Mouse (Mus musculus) cerebellum, postnatal 25 days (tissue): ENCODE measurements around the gene Tlr8.
"Not testable (repeated sequence)": the region's sequence is repeated elsewhere in the genome, so short reads cannot be mapped to it uniquely, and the experiment has no call there.

ENCODE experiments used
- DNase-seq, 2 experiments: peaks; one replicate each; pipeline ENCODE4 v3.0.0; 2021; ENCODE audit warnings: mixed read lengths in 2 of 2

Gene Tlr8

DNA sequence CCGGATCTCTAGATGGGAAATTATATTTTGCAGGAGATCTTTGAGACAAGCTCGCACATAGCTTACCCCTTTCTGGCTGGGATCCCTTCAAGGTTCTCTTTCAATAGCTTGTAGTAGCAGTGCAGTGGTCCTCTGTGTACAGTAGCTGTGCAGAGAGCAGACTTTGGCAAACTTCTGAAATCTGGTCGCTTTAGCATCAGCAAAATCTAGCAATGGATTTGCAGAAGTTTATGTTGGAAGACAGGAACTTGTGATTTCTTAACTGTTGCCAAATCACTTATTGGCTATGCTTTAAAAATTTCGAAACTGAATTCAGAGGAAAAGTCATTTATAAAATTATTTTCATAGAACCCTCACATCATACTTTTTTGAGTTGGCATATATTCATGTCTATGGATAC is at the start of gene Tlr8:
Gene Tlr8, minus strand, starts transcription at position 244 of the 400 bp plus-strand sequence.
- no peak for DNase-seq

DNA sequence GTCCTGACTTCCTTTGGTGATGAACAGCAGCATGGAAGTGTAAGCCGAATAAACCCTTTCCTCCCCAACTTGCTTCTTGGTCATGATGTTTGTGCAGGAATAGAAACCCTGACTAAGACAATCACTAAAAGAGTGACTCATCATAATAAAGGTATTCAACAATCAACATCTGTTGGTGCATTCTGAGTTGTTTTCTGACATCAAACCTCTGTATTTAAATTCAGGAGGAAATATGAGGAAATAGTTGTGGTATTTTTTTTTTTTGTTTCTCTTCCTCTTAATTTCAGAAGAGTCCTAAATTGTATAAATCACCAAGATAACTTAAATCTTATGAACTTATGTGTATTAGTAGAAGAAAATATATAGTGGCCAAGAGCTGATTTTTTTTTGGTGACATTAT is 37.9 kb upstream of the Tlr8 start:
- not testable (repeated sequence) for DNase-seq

DNA sequence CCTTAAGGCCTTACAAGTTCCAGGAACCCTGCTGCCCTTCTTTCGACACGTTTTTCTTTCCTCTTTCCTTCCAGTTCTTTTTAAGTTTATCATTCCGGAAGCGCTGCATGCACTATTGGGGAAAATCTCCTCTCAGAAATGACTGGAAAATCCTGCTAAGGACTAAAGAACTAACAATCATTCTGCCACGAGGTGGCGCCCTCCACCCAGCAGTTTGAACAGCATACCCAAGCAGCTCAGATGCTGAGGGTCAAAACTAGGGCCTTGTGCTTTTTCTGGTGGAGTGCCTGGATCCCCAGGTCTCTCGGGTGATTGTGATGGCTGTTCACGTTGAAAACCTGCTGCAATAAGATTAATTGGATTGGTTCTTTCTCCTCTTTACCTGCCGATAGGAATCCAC is 12.8 kb upstream of the Tlr8 start:
- DNase-seq, result peak; percentile 39 to 71

DNA sequence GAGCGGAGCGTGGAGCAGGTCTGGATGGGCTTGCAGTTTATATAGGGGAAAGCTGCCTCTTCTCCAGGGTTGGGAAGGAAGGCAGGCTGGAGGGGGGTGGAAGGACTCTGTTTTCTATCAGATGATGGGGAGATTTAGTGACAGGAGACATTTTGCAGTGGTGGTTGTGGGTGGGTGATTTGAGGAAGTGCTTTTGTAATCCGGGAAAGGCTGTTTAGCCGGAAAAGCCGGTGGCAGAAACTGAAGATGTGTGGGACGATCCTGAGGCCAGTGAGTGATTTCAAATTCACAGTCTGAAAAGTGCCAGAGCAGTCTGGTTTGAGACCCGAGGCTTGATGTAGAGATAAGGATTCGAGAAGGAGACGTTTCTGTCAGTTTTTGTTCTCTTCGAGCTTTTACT is 12.4 kb upstream of the Tlr8 start:
- no peak for DNase-seq

DNA sequence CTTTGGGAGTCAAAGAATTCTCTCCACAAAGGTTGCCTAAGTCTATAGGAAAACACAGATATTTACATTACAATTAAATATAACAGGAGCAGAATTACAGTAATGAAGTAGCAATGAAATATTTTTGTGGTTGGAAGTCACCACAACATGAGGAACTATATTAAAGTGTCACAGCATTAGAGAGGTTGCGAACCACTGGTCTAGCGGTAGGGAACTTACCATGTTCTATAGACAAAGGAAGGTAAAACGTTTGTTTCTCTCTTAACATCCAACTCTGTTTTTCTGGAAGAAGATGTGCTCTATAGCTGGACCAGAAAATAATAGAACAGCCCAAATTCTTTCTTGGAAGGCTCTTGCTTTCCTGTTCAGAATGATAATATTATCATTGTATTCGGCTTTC is 599 bp downstream of the Tlr8 start:
- DNase-seq, result no peak

DNA sequence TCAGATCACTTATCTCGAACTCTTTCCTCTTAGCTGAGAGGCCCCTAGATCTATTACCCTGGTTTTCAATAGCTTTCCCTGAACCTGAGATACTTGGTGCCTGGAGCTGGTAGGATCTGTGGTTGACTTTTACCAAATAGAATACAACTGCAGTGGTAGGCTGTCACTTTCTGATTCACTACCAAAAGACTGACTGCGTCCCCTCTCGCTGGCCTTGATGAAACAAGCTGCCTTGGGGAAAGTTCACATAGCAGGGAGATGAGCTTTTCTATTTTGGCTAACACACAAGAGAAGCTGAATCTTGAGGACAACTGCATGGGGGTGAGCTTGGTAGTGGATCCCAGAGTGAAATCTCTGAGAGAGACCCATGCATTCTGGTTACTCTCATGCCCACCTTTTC is 22.4 kb downstream of the Tlr8 start:
- DNase-seq, result no peak

DNA sequence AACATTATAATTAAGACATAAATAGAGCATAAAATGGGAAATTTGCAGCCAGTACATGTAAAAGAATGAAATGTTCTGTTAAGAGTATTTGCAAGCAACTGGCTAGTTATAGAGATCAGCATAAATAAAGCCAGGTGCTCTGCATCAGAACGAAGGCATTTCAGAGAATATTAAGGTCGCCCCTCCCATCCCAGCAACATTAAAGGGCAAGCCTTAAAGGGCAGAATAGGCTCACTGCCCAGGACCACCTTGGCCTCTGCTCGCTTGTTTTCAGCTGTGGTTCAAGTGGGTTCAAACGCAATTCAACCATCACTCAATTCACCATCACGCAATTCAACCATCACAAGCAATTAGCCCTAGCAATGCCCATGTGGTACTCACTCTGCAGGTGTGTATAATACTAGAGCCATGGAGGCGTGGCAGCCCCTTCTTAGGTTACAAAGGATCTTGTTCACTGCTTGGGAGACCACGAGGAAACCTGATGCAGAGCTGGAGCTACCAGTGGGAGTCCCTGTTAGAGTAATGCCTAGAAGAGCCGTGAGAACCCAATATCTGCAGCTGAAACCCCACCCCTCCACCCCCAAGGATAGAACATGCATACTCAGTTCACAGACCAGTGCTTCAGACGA is 24.7 kb downstream of the Tlr8 start:
- no peak for DNase-seq

DNA sequence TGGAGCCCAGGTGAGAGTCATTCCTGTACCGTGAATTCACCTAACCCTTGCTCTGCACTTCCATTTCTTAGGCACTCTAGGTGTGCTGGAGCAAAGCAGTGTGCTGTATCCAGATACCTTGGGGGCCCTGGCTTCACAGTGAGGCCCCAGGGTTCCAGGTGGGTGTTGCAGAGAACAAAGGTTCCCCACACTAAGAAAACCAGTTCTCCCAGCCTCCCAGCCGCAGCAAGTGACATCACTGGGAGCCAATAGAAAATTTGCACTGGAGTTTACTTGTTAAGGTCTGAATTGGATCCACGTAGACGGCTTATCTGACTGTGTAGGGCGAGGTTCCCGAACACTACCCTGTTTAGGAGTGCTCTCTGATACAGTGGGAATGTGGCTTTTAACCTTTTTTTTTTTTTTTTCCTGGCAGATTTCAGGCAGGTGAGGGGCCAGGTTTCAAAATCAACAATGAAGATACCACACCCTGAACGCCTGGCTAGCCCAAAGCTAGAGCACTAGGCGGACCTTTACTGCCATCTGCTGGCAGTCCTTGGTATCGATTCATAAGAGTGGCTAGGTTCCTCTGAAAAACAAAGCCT is 30.9 kb downstream of the Tlr8 start:
- DNase-seq, result peak; percentile 68 to 85

DNA sequence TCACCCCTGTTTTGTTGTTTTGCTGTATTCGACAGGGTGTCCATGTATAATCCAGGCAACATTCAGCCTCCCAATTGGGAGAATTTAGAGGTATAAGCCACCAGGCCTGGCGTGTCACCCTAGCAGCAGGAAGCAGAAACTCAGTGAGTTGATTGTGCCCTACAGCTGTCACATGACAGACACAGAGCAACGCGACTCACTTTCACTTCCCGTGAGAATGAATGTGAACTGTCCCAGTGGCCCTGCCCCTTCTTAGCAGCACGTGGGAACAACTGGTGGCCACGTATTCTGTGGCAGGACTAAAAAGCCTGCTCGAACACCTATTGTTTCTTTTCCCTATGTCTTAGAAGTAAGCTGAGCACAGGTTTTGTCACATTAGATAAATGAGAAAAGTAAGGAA is 33.0 kb downstream of the Tlr8 start:
- no peak for DNase-seq

DNA sequence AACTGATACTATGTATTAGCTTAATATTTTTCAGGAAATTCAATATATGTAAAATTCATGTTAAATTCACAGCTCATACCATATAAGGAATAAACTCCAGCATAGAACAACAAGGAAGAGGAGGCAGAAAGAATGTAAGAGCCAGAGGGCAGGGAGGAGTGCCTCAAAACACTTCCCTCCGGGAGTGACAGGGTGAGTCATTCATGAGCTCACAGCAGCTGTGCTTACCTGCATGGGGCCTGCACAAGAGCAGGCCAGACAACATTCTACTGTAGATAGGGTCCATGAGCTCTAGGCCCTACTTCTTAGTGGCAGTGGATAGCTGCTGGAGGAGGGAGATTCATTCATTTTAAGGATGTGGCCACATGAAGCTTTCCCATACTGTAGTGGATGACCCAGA is 34.3 kb downstream of the Tlr8 start:
- DNase-seq, result no peak

DNA sequence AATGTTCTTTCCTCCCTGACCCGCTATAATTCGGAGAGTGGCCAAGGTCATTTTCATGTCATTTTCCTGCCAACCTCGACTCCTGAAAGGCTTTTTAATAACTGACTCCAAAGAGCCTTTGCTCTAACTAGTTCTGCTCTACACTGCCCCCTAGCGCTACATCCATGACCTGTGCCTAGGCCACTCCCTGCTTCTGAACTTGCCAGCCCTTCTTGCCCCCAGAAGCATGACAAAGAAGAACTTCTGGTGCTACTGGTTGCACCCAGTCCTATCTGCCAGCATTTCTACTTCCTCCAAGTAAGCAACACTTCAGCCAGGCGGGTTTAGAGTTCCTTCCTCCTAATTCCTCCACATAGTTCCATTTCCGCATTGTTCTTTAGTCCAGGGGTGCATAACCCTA is 34.9 kb downstream of the Tlr8 start:
- DNase-seq, result peak; percentile 32 to 64

DNA sequence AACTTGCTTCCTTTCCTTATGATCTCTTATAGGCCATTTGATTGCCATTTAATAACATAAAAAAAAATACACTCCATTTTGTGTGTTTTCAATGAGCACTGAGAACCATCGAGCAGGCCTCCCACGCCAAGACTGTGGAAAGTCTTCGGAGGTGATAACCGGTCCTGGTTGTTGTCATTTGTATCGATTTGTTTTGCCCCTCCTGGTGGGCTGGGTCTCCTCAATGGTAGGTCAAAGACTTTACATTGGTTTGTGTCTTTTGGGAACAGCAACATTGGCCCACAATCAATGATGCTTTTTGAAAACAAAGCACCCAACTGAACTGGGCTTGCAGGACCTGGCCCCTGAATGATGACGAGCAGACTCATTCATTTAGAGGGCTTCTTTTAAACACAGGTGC is 36.4 kb downstream of the Tlr8 start:
- DNase-seq, result no peak

DNA sequence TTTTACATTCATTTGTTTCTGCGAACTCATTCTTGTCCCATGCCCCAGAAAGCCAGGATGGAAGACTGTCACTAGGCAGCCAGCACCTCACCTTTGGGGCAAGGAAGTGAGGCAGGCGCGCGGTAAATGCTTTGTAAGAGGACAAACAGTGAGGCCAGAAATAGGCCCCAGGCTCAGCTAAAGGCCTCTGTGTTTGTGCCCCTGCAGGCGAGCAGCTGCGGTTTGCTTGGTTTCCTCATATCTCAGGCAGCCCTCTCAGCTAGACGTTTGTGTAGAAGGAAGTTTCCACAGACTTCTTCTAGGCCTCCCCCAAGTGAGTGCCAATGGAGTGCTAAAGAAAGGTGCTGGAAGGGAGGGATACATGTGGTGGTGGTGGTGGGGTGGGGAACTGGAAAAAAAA is 37.0 kb downstream of the Tlr8 start:
- no peak for DNase-seq

DNA sequence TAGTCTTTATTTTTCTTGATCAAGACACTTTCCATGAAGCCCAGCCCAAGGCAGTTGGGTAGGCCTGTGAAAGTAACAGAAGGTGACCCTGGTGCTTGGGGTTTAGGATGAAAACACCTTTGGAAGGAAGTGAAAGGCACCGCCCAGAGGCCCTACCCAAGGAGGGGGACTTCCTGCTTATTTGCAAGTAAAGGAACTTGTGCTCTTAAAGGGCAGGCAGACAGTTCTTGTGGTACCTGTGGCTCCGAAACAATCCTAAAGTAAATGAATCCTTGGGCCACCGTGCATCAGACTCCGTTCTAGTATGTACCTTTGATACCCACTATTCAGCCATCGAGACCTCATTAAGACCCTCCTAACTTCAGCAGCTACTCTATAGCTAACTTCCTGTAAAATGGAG is 37.6 kb downstream of the Tlr8 start:
- no peak for DNase-seq

DNA sequence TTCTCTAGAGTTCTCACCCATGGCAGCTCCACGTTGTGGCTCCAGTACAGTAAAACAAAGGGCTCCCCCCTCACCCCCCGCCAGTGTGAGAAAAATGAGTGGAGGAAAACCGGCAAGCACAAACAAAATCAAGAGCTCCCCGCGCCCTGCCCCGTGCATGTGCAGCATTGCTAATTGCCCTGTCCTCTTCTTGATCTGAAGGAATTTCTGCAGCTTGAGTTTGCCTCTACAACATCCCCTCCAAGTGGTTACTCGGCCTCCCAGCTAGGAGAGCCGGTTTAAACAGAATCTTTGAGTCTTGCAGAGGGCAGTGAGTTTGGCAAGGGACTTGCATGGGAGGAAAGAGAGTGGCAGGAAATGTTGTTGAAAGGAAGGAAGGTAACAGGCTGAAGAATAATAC is 51.4 kb downstream of the Tlr8 start:
- DNase-seq, result no peak

DNA sequence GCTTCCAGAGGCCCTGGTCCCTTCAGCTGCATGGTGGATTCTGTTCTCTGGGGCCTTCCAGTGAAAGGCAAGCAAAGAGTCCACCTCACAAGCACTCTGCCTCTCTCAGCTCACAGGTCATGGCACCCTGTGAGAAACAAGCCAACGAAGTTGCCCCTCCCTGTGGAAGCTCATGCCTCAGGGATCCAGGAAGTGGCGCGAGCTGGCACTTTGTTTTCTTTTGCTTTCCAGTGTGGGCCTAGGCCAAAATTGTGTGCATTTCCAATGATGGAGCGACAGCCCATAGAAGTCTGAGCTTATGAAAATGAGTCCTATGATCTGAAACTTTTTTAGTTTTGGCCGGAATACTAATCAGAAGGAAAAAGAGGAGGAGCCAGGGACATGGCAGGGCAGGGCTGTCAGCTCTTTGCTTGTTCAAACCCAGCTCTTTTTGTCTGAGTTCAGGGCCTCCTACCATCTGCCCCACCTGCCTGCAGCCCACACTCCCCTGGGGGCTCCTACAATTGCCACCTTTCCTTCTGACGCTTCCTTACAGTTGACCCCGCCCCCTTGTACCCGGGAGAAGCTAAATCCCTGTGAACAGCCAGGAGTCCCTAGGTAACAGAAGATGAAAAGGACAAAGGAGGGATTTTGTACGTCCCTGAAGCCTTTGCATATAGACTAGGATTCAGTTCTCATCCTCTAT is 52.1 kb downstream of the Tlr8 start:
- no peak for DNase-seq

DNA sequence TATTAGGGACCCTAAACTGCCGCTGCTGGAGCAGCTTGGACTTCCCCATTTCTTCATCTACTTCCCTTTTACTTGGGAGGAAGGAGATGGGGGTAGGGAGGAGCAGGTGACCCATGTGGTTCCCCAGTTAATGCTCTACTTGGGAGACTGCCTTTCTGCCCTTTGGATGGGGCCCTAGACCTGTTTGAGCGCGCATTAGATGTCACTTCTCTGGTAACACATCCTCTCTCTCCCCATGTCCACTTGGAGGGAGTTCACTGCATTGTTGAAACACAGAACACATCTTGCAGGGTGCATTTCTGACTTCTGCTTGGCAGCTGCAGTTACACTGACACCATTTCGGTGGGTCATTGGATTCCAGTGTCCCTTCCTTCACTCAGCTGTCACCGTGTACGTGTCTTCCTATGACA is 53.8 kb downstream of the Tlr8 start:
- DNase-seq, result no peak

DNA sequence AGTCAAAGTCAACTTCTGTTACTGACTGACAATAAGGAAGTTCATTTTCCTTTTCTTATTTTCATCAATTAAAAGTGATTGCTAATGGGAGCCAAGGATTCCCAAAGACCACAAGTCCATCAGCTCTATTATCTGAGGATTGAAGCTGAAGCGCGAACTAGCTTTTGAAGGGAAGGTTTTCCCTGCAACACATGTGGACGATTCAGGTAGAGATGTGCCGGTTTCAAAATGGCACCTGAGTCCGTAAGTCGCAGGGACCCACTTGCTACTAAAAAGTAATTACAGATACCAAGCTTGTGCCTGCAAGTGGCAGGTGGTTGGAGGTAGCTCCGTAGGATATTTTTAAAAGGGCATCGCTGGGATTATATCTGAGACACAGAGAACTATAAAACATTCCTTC is 54.3 kb downstream of the Tlr8 start:
- DNase-seq, result no peak

DNA sequence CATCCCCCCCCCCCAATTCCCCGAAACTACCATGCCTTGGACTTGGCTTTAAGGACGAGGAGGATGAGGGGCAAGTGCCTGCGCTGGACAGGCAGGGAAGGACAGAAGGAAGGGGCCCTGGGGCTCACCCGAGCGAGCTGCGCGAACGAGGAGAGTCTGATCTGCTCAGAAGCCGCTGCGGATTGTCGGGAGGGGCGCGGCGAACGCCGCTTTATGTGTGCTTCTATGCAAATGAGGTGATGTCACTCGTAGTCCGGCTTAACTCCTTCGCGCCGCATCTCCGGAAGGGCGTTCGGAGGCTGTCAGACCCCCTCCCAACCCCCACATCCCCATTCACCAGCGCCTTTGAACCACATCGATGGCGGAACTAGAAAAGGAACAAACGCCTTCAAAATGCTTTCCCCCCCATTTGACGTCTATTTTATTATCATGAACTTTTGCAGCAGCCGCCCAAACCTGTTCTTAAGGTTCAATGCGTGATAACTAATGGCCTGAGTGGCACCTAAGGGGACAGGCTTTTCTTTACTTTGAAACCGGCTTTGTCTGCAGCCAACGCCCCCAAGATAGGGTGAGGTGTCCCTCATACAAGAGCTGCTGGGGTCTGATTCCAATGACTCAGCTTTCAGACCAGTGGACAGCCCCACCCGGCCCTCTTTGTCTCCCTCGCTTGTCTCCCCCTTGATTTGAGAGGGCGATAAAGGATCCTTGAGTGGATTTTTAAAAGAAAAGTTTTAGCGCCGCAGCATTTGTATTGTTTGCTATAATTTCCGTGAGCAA is 55.0 kb downstream of the Tlr8 start, which contains the start of gene Tmsb4x:
Gene Tmsb4x, minus strand, starts transcription at position 338 of the 777 bp plus-strand sequence.
- DNase-seq, result peak; percentile 81 to 86

DNA sequence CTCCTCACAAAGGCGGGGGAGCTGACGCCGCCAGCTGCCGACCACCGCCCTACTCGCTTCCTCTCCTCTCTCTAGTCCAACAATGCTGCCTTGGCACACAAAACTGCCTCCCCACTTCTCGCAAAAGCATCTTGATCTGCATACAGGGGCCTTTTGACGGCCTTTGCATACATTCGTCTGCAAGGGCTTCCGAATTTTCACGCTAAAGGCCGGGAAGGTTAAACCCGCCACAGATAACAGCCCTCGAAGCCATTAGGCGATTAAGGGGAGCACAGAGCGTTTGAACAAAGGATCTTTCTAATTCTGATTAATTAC is 55.7 kb downstream of the Tlr8 start:
- peak; percentile 45 to 56 for DNase-seq

DNA sequence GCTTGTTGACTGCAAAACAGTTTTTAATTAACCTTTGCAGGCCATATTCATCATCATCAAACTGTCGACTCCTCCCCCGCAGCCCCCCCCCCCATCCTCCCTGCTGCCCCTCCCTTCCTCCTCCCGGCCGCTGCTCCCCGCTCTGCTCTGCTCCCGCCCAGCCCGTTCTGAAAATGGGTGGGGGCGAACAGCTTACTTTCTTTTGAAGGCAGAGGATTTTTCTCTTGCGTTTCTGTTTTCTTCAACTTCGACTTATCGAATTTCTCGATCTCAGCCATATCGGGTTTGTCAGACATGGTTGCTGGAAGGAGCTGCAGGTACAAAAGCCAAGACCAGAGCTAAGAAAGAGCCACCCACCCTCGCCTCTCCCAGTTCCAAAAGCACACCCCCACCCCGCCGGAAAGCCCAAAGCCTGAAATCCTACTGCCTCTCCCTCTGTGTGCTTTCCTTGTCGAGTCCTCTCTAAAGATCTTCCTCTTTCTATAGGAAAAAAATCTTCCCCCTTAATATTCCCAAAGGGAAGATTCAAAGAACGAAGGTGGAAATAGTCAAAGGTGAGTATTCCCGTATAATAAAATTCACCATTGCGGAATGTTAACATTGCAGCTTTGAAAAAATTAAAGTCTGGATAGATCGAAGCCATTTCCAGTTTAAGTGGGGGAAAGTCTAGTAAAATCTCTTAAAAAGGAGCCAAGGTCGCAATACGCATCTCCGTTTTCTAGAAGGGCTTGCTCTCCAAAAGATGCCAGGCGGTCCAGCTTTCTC is 56.2 kb downstream of the Tlr8 start:
- peak; percentile 29 to 53 for DNase-seq

DNA sequence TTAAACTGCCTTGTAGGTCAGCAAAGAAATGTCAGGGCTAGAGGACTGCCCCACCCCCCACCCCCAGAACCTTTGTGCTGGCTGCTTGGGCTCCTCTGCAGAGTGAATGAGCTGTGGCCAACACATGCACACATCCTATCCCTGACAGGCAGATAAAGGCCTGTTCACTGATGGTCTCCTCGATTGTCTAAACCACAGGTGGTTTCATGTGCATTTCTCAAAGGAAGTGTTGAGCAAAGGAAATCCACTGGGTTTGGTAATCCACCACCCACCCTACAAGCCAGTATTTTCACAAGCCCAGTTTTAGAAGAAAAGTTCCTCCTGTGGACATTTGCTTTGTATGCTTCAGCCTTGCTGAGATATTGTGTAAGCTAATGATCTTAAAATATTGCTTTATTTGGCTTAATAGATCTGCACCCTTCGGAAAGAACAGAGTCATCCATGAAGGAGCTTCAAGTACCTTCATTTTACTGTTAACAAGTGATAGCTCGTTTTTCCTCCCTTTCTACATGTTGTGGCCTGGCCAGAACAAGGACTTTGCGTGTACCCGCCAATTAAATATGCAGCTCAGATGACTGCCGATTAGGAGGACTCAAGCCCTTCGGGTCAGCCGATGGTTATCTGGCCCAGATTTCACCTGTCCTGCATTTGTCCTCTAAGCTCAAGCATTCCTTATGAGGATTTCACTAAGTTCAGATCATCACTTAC is 58.2 kb downstream of the Tlr8 start:
- DNase-seq, result no peak
